Mouse (Mus musculus): ENCODE results near the gene Cfap97d1.

- TF ChIP-seq POLR2A (IDR thresholded peaks at IDR 0.05; ENCODE audit: control insufficient read depth in 1 of 2, insufficient read depth in 1 of 2, low read depth in 1 of 2, low read length in 2 of 2, poor library complexity in 1 of 2) (no peak), CTCF (IDR thresholded peaks at IDR 0.05 in 2 of 3, conservative IDR thresholded peaks at IDR 0.05 in 1 of 3; ENCODE audit: control insufficient read depth in 1 of 3, insufficient read depth in 1 of 3, low read depth in 2 of 3, low read length in 3 of 3, poor library complexity in 1 of 3, severe bottlenecking in 1 of 3) (no peak), POLR2AphosphoS5 (IDR thresholded peaks at IDR 0.05; ENCODE audit: borderline replicate concordance, low read depth, low read length) (no peak), USF1 (IDR thresholded peaks at IDR 0.05; ENCODE audit: low read depth, low read length) (no peak), ZC3H11A (IDR thresholded peaks at IDR 0.05; ENCODE audit: low read depth, low read length) (no peak), ELF1 (IDR thresholded peaks at IDR 0.05; ENCODE audit: low read depth, low read length) (no peak), TCF12 (IDR thresholded peaks at IDR 0.05; ENCODE audit: low read depth, low read length) (no peak), MAZ (IDR thresholded peaks at IDR 0.05; ENCODE audit: low read depth, low read length) (no peak), CHD1 (IDR thresholded peaks at IDR 0.05; ENCODE audit: low read depth, low read length) (no peak), RAD21 (IDR thresholded peaks at IDR 0.05; ENCODE audit: low read depth, low read length) (no peak), ZNF384 (IDR thresholded peaks at IDR 0.05; ENCODE audit: low read depth, low read length) (no peak), ETS1 (IDR thresholded peaks at IDR 0.05; ENCODE audit: low read depth, low read length) (no peak), EP300 (IDR thresholded peaks at IDR 0.05; ENCODE audit: low read depth in 1 of 2, low read length in 2 of 2) (no peak), RCOR1 (IDR thresholded peaks at IDR 0.05; ENCODE audit: low read depth, low read length) (no peak)
Measured at GRCm38 (mm10) chr11:101964647-101965046, 19.4 kb upstream of the Cfap97d1 start.
